Mouse (Mus musculus): ENCODE measurements around the gene Mical2.
A peak's percentile ranks its signal among the peaks of the same experiment; 100 is the strongest.

Gene Mical2

DNA sequence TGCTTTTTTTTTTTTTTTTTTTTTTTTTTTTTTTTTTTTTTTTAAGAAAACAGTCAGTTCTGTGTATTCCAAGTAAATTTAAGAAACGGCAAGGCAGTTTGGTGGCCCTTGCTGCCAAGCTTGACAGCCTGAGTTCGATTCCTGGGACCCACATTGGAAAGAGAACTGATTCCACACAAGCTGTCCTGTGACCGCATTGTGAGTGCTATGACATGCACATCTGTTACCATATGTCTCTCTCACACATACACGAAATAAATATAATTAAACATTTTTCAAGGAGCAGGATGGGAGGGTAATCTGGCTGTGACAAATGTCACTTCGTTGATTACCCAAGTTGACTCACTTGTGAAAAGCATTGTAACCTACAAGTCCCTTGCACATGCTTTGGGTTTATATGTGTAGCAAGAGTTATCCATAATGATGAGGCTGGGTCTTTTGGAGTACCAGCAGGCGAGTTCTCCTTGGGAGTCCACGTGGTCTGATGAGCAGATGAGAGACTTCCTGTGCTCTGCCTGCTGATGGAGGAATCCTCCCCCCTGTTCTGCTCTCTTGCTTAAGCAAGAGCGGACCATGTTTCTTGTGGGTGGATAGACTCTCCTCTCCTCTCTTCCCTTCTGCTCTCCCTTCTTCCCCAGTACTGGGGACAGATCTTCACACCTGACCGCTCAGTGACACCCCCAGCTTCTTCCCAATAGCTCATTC, 58.1 kb downstream of the Mical2 start:
- DNase-seq, result no peak

DNA sequence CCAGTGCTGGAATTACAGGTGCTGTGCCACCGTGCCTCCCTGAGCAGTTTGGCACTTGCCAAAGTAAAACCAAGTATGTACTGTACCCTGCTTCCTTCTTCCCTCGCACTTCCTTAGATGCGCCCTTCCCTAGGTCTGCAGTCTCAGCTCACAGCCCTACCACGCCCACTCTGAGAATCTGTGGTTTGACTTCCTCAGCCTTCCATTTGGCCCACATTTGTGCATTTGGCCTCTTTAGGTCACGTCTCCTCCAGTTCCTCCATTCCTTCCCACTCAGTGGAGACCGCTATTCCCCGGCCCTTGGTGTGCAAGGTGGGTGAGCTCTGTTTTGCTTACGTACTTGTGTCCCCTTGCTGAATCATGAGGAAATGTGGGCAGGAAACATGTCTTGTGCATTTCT, 59.9 kb downstream of the Mical2 start:
- DNase-seq, result no peak

DNA sequence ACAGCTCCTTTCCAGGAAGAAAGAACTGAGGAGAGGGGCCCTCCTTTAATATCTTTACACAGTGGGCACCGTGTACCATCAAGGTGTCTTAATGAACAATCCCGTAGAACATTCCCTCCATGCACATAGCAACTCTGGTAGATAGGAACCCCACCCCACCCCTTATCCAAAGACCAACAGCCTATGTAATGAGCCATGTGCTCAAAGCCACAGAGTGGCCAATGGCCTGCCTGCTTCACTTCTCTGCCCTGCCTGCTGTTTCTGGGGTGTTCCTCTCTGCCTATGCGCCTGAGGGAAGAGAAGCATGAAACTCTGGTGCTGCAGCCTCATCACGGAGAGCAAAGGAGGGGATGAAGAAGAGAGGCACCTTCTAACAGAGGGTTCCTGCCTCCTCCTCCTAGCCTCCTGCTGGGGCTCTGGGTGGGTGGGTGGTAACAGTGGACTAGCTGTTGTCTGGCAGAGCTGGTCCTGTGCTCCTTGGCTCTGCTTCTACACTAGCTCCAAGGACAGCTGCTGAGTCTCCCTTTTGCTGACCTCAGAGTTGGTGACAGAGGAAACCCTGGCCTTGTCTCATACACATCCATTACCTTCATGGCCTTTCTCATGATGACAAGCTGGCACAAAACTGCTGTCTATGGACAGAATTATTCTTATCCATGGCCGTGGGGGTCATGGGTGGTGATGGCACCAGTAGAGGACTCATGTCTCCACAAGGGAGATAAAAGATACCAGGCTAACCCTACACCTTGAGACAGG, 62.9 kb downstream of the Mical2 start:
- DNase-seq, result no peak

DNA sequence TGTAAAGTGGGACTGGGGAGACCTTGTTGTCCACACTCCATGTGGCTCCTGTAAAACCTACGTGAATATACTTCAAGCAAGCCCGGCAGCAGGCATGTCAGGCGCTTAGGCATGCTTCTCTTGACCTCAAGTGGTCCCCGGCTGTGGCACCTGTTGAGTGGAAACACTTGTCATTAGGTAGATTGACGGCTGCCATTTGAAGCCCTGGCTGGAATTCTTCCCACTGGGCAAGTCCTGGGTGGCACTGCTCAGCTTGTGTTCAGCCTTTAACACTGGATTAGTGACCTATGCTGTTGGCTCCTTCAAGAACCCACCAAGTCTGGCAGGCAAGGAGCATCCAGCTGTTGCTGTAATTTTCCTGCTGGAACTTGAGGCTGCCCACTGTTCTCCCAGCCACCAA, 63.9 kb downstream of the Mical2 start:
- DNase-seq, result no peak

DNA sequence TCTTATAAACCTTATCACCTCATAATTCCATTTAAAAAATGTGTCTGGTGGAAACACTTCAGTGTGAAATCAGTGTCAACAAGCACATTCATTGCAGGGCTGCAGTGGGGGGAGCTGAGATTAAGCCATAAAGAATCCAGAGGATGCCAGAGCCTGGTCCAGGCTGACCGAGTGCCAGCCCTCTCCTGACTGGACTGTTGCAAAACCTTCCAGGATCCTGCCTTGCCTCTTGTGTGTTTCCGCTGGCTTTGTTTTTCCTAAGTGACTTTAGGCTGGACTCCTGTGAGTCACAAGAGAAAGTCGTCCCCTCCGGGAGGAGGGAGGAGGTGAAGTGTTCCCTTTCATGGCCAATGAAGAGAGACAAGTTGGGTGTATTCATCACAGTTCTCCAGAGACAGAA, 64.3 kb downstream of the Mical2 start:
- DNase-seq, result no peak

DNA sequence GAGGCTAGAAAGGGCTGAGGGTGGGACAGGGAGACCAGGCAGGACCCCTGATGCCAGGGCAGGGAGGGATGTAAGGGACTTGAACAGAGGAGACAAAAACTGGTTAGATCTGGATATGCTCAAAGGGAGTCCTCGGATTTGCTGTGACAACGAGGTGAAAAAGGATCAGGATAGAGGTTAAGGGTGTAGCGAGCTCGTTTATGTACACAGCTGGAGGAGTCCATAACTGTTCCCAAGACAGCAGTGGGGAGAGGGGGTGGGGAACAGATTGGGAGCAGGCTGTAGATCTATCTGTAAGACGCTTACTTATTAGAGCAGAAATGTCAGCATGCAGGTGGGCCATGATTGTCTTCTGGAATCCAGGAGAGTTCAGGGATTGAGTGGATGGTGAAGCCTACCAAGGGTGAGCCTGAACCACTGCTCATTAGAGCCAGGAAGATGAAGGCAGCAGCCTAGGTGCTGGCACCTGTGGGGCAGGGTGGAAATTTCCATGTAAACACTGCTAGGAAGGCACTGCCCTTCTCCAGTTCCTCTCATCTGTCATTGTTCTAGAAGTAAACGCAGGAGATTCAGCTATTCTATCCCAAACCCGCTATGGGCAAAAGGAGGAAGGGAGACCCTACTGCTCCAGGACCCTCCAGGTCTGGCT, 67.9 kb downstream of the Mical2 start:
- DNase-seq, result no peak

DNA sequence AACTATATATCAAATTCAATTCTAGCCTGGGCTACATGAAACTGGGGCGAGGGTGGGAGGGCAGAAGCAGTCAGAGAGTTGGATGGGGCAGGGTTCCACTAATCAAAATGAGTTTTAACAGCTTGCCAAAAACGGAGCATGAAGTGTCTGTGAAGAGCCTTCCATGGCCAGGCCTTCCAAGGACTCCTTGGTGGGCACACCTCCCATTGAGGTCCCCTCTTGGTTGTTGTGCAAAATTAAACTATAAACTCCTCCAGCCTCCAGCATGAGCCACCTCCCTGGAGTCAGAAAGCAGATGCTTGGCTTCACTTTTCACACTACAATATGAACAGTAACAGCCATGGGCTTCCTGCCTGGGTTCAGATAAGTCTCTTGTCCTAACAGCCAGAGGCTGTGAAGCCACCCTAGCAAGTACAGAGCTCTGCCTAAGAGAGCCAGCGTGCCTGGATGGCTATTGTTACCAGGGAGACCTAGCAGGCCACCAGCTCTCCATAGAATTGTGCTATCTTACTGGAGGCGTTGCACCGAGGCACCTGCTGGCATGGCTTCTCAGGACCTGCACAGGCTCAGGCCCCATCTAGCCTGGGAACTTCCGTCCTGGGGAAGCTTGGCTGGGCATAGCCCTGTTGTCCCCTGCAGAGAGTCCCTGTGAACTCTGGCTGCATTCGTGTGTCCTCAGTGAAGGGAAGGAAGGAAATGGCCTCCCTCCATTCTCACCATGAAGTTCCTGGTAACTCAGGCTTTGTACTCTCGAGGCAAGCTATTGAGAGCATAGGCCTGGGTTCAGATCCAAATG, 70.0 kb downstream of the Mical2 start:
- no peak for DNase-seq

- no peak for DNase-seq
These were observed 72.4 kb downstream of the Mical2 start for GRCm38 (mm10) chr7:112298032-112298431.

DNA sequence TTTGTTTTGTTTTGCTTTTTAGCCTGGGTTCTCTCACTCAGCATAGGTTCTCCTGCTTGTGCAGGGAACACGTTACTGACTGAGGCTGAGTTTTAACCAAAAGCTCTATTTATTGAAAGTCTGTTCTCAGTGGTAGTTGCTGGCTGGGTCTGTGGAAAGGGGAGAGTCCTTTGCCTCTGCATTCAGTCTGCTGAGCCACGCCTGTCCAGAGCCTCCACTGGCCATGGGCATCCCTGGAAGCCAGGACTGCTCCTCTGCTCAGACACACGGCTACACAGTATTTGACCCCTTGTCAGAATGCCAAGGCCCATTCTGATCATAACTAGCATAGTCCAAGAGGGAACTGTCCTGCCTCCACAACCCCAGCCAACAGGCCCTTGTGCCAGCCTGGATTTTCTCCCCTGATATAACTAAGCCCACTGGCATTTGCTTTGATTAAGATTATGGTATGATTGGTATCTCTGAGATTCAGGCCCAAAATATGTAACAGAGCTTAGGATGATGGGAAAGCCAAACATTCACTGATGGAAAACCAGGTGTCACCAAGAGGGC, 73.3 kb downstream of the Mical2 start:
- no peak for DNase-seq

DNA sequence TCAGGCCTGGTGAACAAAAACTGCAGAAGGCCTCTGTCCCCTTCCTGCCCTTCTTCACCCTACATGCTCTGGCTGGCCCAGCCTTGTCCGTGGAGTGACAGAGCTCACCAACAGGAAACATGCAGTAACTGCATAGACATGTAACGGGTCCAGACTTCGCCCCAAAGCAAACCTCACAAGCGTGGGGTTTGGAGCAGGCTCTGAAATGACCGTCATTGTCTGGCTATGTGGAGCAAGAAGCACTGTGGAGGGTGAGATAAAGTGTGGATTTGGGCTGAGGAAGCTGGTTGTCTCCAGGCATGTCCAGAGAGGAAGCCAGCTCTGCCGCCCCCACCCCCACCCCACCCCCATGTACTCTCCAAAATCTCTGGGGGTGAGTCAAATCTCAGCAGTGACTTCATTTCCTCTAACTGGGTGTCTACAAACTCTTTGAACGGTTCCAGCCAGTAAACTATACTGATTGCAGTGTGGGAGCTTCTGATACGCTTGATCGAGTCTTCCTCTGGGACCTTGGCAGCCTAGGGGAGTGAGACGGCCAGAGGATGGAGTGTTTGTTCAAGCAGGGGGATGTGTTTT, 74.0 kb downstream of the Mical2 start:
- no peak for DNase-seq

DNA sequence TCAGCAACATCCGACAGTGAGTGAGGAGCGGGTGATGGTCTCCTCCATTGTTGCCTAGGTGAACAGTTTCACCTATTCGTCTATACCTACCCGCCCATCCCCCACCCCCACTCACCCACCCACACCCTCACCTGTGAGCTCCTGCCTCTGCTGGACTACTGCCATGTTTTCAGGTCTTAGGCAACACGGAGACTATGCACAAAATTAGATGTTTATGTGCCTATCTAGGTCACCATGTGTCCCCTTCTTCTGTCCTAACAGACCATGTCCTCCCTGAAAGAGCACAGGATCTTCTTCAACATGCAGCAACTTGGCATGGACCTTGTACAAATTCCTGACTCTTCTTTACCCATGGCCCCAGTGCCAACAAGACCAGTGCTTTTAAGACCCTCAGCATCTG, 74.5 kb downstream of the Mical2 start:
- DNase-seq, result no peak

GRCm38 (mm10) chr7:112301052-112301451, 75.4 kb downstream of the Mical2 start:
- no peak for DNase-seq

GRCm38 (mm10) chr7:112304382-112304781, 78.7 kb downstream of the Mical2 start:
- no peak for DNase-seq

DNA sequence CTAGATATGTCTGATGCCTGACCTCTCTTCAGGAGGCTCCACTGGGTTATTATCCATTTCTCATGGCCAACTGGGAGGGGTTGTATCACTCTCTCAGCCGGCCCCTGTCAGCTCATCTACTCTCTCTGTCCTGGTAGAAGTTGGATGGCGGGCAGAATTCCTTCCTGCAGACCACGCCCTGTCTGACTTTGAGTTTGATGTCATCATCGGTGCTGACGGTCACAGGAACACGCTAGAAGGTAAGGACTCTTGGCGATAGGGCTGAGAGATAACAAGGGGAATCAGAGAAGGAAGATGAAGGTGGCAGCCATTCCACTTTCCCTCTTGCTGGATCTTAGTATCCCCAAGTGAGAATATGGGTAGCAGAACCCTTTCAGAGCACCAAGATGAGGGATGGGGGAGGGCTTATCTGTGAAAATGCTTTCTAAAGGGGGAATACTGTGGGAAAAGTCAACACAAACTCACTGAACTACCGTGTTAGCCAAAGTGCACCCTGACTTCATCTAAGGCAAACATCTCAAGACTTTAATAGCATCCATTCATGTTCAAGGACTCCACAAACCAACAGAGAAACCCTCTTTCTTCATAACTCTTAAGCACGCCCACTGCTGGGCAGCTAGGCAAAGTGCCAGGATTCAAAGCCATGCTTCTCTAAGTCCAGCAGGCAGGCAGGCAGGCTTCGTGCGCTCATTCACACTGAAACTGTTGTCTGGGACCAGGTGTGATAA, 83.8 kb downstream of the Mical2 start:
- DNase-seq, result no peak

GRCm38 (mm10) chr7:112310017-112310360, 84.3 kb downstream of the Mical2 start:
- DNase-seq, result no peak

GRCm38 (mm10) chr7:112313211-112313610, 87.6 kb downstream of the Mical2 start:
- no peak for DNase-seq

DNA sequence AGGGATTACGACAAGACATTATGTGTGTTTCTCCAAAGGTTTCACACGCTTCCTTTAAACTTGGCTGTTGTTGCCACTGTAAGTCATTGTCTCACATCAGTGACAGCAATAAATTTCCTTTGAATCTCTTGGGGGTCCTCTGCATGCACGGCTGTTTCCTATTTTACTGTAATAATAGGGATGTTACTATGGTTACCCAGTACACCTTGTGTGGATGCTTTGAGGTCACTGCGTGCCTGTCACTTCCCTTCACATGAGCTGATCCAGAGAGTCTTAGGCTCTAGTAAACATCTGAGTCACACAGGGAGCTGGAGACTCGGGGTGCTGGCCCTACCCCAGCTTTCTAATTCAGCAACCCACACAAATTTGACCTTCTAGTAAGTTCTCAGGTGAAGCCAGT, 88.0 kb downstream of the Mical2 start:
- DNase-seq, result no peak

DNA sequence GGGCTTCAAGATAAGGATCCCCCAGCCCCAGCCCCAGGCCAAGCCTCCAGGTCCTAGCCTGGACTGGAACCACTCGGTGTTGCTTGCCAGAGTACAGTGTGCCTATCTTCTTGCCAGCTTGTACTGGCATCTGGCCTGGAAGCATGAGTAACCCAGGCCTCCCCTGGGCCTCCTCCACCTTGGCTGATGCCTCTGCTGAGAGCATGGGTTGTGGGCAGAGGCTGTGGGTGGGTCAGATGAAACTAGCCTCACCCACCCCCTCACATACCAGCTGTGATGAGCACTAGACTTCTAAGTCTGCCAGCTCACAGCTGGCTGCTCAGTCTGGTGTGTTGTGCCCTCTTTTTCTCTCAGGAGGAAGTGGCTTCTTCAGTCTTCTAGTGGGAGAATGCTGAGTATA, 90.6 kb downstream of the Mical2 start:
- peak; percentile 52 to 68 for DNase-seq

- DNase-seq, result no peak
These were observed 91.8 kb downstream of the Mical2 start for GRCm38 (mm10) chr7:112317491-112317890.

GRCm38 (mm10) chr7:112318306-112318705, 92.7 kb downstream of the Mical2 start:
- DNase-seq, result no peak

DNA sequence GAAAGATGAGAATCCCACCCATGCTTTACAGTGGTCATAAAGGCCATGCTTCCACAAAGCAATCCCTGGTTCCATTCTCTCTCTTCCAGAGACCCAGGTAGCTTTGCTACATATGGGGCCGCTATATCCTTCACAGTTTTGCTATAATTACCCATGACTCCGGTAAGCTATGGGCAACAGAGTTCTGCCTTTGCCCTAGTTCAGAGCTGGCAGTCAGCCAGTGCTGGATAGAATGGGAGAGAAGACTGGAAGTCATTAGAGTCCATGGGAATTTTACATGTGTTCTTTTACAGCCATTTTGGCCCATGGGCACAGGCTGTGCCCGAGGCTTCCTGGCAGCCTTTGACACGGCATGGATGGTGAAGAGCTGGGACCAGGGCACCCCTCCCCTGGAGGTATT, 93.8 kb downstream of the Mical2 start:
- DNase-seq, result no peak

Measured in thymus, adult 18-20 months (tissue).